Mouse (Mus musculus): ENCODE measurements at regions not wholly inside any gene's neighbourhood (a gene's known extent, or its start where the extent isn't known, plus 50 kb on each side); places are given as distances from the start of the nearest gene placed in this dataset.

DNA sequence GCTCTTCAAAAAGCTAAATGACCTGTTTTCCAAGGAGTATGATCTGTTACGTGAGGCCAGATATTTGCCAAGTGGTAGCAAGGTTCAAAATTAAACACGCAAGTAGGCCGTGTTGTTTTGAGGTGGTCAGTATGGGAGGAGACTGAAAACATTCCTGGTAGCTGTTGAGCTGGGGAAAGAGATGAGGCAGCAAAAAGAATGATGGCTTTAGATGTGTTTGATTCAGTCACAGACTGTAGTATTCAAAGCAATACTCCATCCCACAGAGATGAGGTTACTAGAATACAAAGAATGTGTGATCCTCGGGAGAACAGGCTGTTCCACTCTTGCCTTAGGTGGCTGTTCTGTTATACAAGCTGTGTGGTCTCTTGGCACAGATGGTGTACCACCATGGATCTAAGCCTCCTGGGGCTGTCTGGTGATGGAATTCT lies 742.7 kb upstream of the Zeb2 start:
- DNase-seq (ENCODE audit: low spot score) = no peak

DNA sequence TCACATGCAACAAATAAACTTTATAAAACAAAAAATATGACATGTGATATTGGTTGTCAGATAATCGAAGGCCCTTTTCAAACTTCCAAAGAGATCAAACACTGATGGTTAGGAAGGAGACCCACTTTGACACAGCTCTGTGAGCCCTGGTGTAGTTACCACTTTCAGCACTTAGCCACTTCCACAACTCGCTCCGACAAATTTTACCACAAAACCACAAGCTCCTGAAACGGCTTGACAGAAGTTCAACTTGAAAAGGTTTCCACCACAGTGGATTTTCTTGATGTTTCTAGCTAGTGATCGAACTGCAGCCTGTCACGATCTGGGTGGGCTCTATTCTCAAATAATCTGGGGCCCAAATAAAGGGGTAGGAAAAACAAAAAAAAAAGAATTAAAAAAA lies 742.2 kb upstream of the Zeb2 start:
- no peak for DNase-seq (ENCODE audit: low spot score)

DNA sequence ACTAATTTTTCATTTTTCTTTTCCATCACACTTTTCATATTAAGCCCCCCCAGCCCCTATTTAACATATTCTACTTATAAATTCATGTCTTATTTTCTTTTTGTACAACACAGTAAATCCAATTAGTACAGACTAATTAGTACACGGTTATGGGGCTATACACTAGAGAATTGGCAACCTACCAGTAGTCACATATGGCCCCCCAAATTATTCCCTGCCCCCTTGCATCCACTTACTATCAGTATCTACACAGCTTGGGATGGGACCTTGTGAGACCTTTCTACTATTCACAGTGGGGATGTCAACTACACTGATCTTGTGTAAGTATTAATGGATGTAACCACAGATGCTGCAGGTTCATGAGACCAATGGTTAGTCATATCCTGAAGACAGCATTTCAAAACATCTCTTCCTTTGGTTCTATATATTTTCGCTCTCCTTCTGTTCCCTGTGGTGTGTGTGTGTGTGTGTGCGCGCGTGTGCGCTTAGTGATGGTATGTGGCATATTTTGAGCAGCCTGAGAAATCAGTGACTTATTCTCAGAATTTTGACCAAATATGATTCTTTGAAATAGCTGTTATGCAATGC lies 732.9 kb upstream of the Zeb2 start:
- DNase-seq (ENCODE audit: low spot score) = no peak

DNA sequence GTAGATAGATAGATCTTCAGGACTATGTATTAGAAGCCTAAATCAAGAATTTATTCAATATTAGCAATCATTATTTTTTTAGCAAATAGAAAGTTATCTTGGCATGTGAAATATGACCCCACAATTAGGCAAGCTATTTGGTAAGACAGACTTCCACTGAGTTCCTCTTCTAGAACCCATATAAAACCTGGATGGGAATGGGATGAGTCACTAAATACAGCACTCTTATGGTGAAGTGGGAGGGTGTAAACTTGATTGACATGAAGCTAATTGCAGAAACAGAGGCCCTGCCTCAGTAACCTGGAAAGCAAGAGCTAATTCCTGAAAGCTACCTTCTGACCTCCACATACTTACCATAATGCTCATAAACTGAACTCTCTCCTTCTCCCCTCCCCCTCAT lies 723.2 kb upstream of the Zeb2 start:
- no peak for DNase-seq (ENCODE audit: low spot score)

DNA sequence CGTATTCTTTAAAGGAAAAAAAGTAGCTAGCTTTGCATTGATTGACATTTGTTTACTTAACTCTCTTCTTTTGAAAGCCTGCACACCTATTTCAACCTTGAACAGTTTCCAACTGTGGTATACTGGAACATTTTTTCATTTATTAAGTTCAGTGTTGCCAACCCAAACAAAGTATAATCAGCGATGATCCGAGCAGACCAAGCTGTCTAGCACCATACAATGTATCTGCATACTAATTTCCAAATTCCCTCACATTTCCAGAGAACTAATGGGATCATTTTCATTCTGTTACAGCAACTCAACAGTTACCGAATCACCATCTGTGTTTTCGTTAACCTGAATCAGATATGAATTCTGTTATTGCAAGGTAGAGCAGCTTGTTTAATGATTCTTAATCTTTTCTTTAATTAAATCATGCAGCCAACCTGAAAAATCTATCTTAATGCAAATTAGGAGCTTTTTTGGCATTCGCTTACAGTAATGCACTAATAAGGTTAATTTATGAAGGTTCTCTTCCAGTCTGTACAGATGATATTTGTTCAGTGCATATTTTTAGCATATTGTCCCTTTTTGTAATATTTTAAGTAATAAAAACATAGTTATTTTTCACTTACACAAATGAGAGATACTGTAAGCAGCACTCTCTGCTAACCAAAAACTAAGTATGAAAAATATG lies 719.5 kb upstream of the Zeb2 start:
- no peak for DNase-seq (ENCODE audit: low spot score)

- DNase-seq (ENCODE audit: low spot score) = no peak
Measured at GRCm38 (mm10) chr2:45817945-45818719, 700.9 kb upstream of the Zeb2 start.

GRCm38 (mm10) chr2:45814741-45815140 lies 697.5 kb upstream of the Zeb2 start:
- no peak for DNase-seq (ENCODE audit: low spot score)

DNA sequence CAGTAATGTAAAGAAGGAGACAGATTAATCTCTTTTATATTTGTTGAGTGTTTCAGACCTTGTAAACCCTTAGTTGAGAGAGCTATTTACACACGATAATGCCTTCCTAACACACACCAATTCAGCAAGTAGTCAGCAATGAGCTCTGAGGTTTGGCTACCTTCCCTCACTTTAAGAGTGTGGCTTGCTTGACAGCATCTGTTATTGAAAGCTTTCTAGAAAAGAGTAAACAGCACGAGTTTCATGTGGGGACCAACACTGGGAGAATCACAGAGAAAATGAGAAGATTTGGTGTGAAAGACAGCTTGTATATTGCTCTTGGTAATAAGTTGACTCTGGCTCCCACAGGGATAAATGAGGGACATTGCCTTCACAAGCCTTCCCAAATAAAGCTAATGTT lies 688.1 kb upstream of the Zeb2 start:
- DNase-seq (ENCODE audit: low spot score) = no peak

GRCm38 (mm10) chr2:45800131-45800530 lies 682.9 kb upstream of the Zeb2 start:
- DNase-seq (ENCODE audit: low spot score) = no peak

- DNase-seq (ENCODE audit: low spot score) = no peak
Measured at GRCm38 (mm10) chr2:45793561-45793960, 676.4 kb upstream of the Zeb2 start.

GRCm38 (mm10) chr2:45789739-45790138 lies 672.5 kb upstream of the Zeb2 start:
- no peak for DNase-seq (ENCODE audit: low spot score)

GRCm38 (mm10) chr2:45787732-45788390 lies 670.7 kb upstream of the Zeb2 start:
- no peak for DNase-seq (ENCODE audit: low spot score)

- no peak for DNase-seq (ENCODE audit: low spot score)
Measured at GRCm38 (mm10) chr2:45786787-45787186, 669.6 kb upstream of the Zeb2 start.

- no peak for DNase-seq (ENCODE audit: low spot score)
Measured at GRCm38 (mm10) chr2:45785684-45786083, 668.5 kb upstream of the Zeb2 start.

DNA sequence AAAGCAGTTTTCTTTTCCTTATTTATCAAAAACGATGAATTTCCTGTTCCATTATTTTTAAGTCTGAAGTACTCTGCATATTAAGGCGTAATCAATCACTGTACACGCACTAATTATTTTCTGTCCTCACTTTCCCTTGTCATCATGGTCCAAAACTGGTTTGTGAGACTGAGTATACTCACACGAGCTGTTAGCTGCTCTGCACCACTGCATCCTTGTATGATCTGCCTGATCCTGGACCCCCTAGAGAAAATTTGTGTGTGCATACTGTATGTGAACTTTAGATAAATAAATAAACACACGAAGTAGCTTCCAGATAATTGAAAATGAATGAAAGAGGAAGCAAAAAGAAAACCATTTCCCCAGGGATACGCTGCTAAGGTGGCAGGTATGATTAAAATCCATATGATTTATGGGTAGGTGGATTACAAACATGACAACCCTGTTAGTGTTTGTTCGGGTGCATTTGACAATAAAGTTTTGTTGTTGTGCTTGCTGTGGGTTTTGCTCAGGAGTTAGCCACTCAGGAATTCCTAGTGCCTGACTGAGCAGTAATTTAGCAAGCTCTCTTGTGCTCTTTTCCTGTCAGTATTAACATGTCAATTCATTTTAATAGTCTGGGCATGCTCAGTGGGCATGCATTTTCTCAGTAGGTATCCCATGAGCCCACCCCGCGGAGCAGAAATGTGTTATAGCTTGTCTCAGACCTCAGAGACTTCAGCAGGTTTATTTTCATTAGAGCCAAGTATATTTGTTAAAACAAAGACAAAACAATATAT lies 666.6 kb upstream of the Zeb2 start:
- DNase-seq (ENCODE audit: low spot score) = no peak

- no peak for DNase-seq (ENCODE audit: low spot score)
Measured at GRCm38 (mm10) chr2:45777466-45777865, 660.3 kb upstream of the Zeb2 start.

GRCm38 (mm10) chr2:45776485-45777135 lies 659.4 kb upstream of the Zeb2 start:
- no peak for DNase-seq (ENCODE audit: low spot score)

DNA sequence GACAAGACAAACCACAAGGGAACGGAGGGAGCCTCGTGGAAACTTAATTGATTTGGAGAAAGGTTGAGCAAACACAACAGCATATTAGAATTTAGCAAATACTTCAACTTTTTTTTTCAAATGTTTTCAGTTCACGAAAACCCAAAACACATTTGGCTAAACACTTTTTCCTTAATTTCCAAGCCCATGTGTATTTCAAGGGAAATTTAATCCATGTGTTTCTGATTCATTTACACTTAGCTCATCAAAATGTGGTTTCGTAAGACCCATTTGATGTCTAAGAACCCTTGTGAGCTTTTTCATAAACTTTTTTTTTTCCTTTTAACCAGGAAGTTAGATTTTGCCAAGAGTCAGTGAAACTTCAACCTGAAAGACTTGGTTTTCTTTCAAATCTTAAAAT lies 658.5 kb upstream of the Zeb2 start:
- DNase-seq (ENCODE audit: low spot score) = no peak

GRCm38 (mm10) chr2:45774416-45774815 lies 657.2 kb upstream of the Zeb2 start:
- no peak for DNase-seq (ENCODE audit: low spot score)

GRCm38 (mm10) chr2:45757176-45757575 lies 640.0 kb upstream of the Zeb2 start:
- no peak for DNase-seq (ENCODE audit: low spot score)

DNA sequence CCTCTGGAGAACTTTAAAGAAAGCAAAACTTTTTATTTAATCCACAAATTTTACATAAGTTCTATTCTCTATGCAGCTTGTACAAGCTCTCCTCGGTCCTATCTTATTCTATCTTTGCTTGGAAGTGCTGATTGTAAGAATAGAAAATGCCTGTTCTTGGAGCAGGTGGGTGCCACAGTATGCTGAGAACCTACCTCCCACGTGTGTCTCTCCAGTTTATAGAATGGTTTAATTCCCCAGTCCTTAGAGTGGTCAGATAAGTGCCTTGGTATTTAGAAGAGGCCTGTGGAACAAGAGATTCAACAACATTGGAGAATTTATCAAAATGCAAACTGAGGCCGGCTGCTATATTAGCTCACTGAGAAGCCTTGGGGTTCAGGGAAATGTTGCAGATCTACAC lies 639.2 kb upstream of the Zeb2 start:
- no peak for DNase-seq (ENCODE audit: low spot score)

- DNase-seq (ENCODE audit: low spot score) = no peak
Measured at GRCm38 (mm10) chr2:45751746-45752145, 634.6 kb upstream of the Zeb2 start.

Measured in testis, postnatal 10 days (tissue).